Comparison of ENCODE assay signal across 22 mouse cellular contexts in genomic region chr16:64800393-64800792, GRCm38 (mm10). TPM values are rescaled to one million over a fixed set of nuclear protein-coding genes. Genes with fewer than 3 reads are reported as not detected.
DNase-seq lines count a peak whose midpoint lies in the region; ATAC-seq lines count a peak whose summit lies in the region.
"Had no signal": no experiment of that assay in that cellular context is flagged by ENCODE, and none has a peak within 500 bp of the region (broad histone marks: within the 10 kb centered on the region; RNA-seq: fewer than 3 reads in every experiment).

No protein-coding gene starts in this region.

- DNase-seq in CD4-positive helper T cell, adult 2 months (ENCODE audit: low read depth, low spot score), result peak; percentile 73
- DNase-seq in CD4-positive, CD25-positive, alpha-beta regulatory T cell, adult 2 months (ENCODE audit: low read depth, low spot score), result peak; percentile 72
- peak; percentile 83 for DNase-seq in induced T-regulatory cell, adult 2 months (ENCODE audit: low read depth)
- DNase-seq in right cerebral cortex, adult 18-20 months, result no peak
- DNase-seq in adrenal gland, postnatal 10 days, result no peak
- DNase-seq: adrenal gland, adult 2 months; cerebellum, adult 2 months; cerebellum, postnatal 14 days; gastrocnemius, adult 2 months; gastrocnemius, postnatal 36 days; heart, adult 2 months; heart, postnatal 10 days; kidney, adult 2 months; kidney, postnatal 36 days; lung, adult 2 months; lung, postnatal 10 days; retina, postnatal 1 day; right cerebral cortex, postnatal 25 days; thymus, adult 2 months had no signal

- ATAC-seq in neutrophil, adult 5-6 weeks (ENCODE audit: extremely low read depth, insufficient number of reproducible peaks, low FRiP score, poor library complexity, severe bottlenecking), result peak; percentile 67; the same call in 1 of the 2 replicates
- ATAC-seq: forebrain, embryonic 15.5 days; intestine, embryonic 15.5 days had no signal

RNA-seq across cellular contexts. Expression of gene 4930453N24Rik, which starts 29.4 kb away (rescaled TPM):
- 24.7 and 27.4 TPM in 2 replicates for total RNA-seq in neutrophil, adult 5-6 weeks (2017)
- 10 to 100 TPM; 28.4 to 33.0 TPM for total RNA-seq in adrenal gland, postnatal 10 days (2021)

RNA-seq across cellular contexts. Expression of gene Zfp654, which starts 51.1 kb away (rescaled TPM):
- 19.4 and 21.5 TPM in 2 replicates for total RNA-seq in neutrophil, adult 5-6 weeks (2017)
- 10 to 100 TPM; 15.4 to 16.7 TPM for total RNA-seq in adrenal gland, postnatal 10 days (2021)

RNA-seq across cellular contexts. Expression of gene Cggbp1, which starts 51.4 kb away (rescaled TPM):
- total RNA-seq in neutrophil, adult 5-6 weeks (2017), result 102 and 103 TPM in 2 replicates
- 100 to 1,000 TPM; 109 to 115 TPM for total RNA-seq in adrenal gland, postnatal 10 days (2021)

Comparison
In these comparisons a context has a peak if more than half of its experiments do, and no peak if none do; other contexts are left out.
1. DNase-seq: peak in CD4-positive helper T cell, adult 2 months (single experiment), CD4-positive, CD25-positive, alpha-beta regulatory T cell, adult 2 months (single experiment) and induced T-regulatory cell, adult 2 months (single experiment); none in right cerebral cortex, adult 18-20 months (single experiment) and adrenal gland, postnatal 10 days (single experiment).